Mouse (Mus musculus): ENCODE measurements around the gene Ccdc163.

Ccdc163 gene

GRCm38 (mm10) chr4:116707666-116708065 lies 643 bp upstream of the Ccdc163 start:
- no peak for DNase-seq

DNA sequence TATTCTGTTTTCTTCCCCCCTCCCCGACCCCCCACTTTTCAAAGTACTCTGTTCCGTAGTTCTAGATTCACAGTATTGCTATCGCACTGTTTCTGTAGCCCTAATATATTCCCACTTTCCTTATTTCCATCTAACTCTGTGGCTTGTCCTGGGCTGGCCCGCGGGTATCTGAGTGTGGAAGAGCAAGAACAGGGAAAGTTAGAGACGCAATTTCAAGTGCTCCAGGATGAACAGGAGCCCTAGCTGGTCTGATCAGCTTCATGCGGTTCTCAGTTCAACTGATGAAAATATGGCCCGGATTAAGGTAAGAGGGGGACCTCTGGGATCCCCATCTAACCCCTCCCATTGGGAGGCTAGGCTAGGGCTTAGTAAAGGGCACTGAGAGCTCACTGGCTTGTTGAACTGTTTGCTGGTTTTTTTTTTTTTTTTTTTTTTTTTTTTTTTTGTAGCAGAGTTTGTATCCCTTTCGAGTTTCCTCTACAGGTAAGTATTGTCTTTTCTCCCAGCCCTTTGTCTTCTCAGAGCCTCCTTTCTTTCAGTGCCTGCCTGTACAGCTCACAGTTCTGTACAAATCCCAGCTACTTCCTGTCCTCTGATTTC lies 582 bp downstream of the Ccdc163 start:
- DNase-seq = peak in 1 of 2 experiments; percentile 20

DNA sequence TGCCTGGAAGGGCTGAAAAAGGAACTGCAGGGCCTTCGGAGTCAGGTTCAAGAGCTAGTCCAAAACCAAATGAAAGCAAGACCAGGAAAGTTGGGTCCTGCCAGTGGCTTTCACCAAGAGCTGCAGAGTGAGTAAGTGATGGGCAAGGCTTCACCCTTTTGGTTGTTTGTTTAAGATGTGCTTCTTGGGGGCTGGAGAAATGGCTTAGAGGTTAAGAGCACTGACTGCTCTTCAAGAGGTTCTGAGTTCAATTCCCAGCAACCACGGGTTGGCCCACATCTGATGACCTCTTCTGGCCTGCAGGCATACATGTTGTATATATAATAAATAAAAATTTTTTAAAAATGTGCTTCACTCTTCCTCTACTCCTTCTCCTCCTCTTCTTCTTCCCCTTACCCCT lies 1.8 kb downstream of the Ccdc163 start:
- no peak for DNase-seq

- DNase-seq = no peak
Measured at GRCm38 (mm10) chr4:116712536-116712935, 4.2 kb downstream of the Ccdc163 start.

GRCm38 (mm10) chr4:116719396-116719795 lies 11.1 kb downstream of the Ccdc163 start:
- peak; percentile 49 to 52 for DNase-seq

GRCm38 (mm10) chr4:116720343-116721097 lies 12.2 kb downstream of the Ccdc163 start, which contains the start of gene Tesk2:
Gene Tesk2, plus strand, starts transcription at chr4:116720948.
- peak; percentile 80 to 91 for DNase-seq

- no peak for DNase-seq
Measured at GRCm38 (mm10) chr4:116721098-116721628, 12.9 kb downstream of the Ccdc163 start.

DNA sequence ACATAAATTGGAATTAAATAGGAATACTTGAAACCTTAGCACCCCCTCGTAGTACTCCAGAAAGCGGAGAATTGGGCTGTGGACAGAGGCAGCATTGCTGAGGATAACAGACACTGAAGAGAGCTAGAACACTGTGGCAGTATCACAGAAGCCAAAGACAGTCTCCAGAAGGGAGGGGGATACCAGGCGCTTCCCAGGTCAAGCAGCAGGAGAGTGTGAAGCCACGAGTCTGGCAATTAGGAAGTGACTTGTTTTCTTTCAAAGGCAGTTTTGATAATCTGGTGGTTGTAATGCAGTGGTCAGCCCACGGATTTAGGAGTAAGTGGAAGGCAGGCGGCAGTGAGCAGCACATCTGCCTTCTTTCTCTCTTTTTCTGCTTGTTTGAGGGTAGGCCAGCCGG lies 13.9 kb downstream of the Ccdc163 start:
- no peak for DNase-seq

GRCm38 (mm10) chr4:116725444-116725843 lies 17.1 kb downstream of the Ccdc163 start:
- no peak for DNase-seq

DNA sequence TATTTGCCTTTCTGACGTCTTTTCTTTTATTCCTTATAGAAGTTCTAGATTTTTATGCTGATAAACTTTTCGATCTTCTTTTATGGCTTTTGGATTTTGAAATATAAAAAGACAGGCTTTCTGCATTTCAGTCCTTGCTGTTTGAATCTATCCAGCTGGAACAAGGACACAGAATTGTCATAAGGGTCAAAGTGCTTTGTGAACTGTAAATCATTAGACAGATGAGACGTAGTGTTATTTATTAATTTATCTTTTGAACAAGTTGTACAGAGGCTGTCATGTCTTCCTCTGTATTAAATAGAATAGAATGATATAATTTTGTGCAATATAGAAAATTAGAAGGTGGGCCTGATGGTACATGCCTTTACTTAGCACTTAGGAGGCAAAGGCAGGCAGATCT lies 19.1 kb downstream of the Ccdc163 start:
- DNase-seq = no peak

DNA sequence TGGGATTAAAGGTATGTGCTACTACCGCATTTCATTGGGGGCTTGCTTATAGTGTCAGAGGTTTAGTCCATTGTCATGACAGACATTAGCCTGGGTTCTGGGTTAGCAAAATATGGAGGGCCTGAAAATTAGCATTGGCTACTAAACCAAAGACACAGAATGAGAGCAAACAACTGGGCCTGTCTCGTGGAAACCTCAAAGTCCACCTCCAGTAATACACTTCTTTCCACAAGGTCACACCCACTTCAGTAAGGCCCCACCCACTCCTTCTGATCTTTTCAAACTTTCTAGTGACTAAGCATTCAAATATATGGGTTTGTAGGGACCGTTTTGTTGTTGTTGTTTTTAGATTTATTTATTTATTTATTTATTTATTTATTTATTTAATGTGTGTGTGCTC lies 21.2 kb downstream of the Ccdc163 start:
- DNase-seq = no peak

- no peak for DNase-seq
Measured at GRCm38 (mm10) chr4:116731077-116731476, 22.8 kb downstream of the Ccdc163 start.

DNA sequence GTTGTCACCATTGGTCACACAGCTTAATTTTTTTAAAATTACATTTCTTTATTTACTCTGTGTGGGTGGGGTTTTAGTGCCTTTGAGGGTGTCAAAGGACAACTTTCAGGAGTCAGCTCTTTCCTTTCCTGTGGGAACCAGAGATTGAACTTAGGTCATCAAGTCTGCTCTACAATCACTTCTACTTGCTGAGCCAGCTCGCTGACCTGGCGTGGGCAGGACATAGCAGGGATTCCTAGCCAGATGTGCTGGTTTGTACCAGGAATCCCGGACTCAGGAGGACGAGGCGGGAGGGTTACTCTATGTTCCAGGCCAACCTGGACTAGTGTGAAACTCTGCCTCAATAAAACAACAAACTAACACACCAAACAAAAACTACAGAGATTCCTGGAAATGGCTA lies 24.0 kb downstream of the Ccdc163 start:
- no peak for DNase-seq

DNA sequence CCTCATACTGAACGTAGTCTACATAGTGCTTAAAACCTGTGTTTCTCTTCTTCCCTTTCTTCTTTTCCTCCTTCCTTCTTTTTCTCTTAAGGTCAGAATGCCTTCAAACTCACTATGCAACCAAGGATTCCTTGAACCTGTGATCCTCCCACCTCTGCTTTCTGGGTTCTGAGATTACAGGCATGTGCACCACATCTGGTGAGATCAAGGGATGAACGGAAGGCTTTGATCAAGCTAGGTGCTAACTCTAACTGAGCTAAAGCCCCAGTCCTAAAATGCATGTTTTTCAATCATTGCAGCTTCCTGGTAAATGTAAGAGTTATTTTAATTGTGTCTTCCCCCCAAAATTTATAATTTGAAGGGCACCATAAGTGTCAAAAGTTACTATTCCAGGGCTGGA lies 26.7 kb downstream of the Ccdc163 start:
- no peak for DNase-seq

DNA sequence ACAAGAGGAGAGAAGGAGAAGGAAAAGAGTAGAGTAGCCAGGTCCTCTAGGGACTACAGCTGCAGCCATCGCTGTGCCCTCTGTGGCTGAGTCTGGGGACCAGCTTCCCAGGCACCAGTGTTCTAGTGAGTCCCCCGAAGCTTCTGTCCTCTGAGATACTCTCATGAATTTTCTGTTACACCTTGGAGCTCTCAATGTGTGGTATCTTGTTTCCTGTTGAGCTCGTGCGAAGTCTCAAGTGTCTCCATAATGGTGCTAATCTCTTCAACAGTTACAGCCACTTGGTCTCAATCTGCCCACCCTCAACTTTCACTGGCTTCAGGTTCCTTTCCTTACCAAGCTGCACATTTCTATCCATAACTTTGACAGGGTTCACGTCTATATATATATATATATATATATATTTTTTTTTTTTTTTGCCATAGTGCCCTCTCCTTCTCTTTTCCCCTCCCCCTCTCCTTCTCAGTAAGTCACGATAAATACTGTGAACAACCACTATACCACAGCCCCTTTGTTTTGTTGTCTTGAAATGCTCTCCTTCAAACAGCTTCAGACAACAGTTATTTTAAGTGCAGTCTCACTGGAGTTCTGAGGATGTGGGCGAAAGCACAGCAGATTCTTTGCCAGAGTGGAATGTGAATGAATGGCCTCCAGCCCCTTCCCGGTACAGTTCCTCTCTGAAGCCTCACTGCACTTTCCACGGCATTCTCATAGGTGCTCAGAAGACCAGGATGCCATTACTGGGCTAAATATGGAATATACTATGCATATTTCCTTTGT lies 30.9 kb downstream of the Ccdc163 start:
- no peak for DNase-seq

GRCm38 (mm10) chr4:116749750-116750149 lies 41.4 kb downstream of the Ccdc163 start:
- DNase-seq = no peak

- no peak for DNase-seq
Measured at GRCm38 (mm10) chr4:116761914-116762313, 53.6 kb downstream of the Ccdc163 start.

DNA sequence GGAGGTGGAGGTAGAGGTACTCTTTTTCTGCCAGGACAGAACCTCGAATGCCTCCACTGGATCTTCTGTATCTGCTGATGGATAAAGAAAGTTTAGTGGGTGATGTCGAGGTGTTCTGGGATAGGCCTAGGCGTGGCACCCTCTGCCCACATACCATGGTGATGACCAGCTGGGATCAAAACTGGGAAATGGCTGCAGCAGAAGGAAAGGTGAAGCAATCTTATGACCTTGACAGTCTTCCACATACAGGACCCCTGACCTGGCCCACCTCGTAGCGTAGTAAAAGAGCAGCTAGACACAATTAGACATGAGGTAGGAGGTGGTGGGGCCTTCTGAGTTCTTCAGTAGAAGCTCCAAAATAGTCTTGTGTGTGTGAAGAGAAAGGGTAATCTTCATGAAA lies 55.7 kb downstream of the Ccdc163 start:
- no peak for DNase-seq

- DNase-seq = no peak
Measured at GRCm38 (mm10) chr4:116768510-116768909, 60.2 kb downstream of the Ccdc163 start.

DNA sequence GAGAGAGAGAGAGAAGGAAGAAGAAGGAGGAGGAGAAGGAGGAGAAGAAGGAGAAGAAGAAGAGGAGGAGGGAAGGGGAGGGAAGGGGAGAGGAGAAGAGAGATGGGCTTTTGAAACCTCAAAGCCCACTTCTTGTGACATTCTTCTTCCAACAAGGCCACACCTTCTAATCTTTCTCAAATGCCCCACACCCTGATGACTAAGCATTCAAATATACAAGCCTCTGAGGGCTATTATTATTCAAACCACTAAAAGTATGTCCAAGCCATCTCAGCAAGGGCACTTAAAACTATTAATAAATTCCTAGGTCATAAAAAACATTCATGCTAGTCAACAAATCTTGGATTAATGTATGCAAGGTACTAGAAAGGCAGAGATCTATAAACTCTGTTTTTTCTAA lies 60.8 kb downstream of the Ccdc163 start:
- DNase-seq = no peak

- no peak for DNase-seq
Measured at GRCm38 (mm10) chr4:116776391-116776790, 68.1 kb downstream of the Ccdc163 start.

- DNase-seq = no peak
Measured at GRCm38 (mm10) chr4:116777079-116777478, 68.8 kb downstream of the Ccdc163 start.

DNA sequence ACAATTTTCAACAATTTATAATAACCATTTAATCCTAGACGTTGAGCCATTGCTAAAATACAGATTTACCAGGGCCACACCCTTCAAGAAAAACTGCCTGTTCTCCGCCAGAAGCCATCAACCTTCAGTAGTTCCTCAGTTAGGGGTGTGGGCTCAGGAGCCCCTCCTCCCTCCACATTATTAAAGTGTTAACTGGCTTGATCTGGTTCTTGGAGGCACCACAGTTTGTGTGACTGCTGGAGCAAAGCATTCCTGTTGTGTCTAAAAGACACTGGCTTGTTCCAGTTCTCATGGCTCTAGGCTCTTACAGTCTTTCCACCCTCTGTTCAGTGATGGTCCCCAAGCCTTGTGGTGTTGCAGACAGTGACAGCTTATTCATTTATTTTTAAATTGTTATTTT lies 72.2 kb downstream of the Ccdc163 start:
- DNase-seq = no peak

DNA sequence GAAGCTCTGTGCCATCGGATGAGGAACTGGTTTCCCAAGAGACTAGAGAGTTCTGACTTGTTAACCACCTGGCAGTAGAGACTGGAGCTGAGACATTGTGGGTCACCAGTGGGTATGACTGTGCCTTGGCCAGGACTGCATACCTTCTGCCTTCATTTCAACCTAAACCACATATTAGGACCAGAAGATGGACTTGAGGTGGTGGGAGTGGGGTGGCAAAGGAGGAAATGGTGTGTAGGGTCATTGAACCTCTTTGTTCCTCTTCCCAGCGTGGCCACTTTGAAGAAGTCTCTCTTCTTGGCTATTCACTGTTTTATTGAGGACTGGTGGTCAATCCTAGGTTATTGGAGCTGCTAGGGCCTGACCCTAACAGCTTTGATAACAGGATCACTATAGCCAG lies 73.1 kb downstream of the Ccdc163 start:
- DNase-seq = no peak

All from thymus, postnatal 36 days (tissue).